Mouse (Mus musculus) CH12.LX (cell line): Measurements from ENCODE around the gene Gm36176.

Experiments
- CTCF ChIP-seq, 2 experiments: IDR thresholded peaks in 1 of 2; conservative IDR thresholded peaks in 1 of 2; 2 replicates each; pipeline ENCODE4 v1.5.1; 2011 to 2012; ENCODE audit warnings: low read depth in 2 of 2, low read length in 2 of 2, improper control_type of control experiment in 1 of 2, inconsistent platforms in 1 of 2, mild to moderate bottlenecking in 1 of 2, moderate library complexity in 1 of 2
- E2F4 ChIP-seq: IDR thresholded peaks from 2 replicates; pipeline ENCODE4 v1.6.1; 2011; ENCODE audit warnings: low read depth, low read length, improper control_type of control experiment; ENCODE audit not compliant: insufficient replicate concordance
- EP300 ChIP-seq: IDR thresholded peaks from 2 replicates; pipeline ENCODE4 v1.6.1; 2011; ENCODE audit warnings: low read length, improper control_type of control experiment
- HCFC1 ChIP-seq: IDR thresholded peaks from 2 replicates; pipeline ENCODE4 v1.6.1; 2012; ENCODE audit warnings: low read depth, mild to moderate bottlenecking, inconsistent platforms, low read length, improper control_type of control experiment
- MAX ChIP-seq: IDR thresholded peaks from 2 replicates; pipeline ENCODE4 v1.6.1; 2011; ENCODE audit warnings: low read length, improper control_type of control experiment
- MXI1 ChIP-seq: IDR thresholded peaks from 2 replicates; pipeline ENCODE4 v1.6.1; 2011; ENCODE audit warnings: mild to moderate bottlenecking, low read depth, low read length, improper control_type of control experiment
- MYC ChIP-seq: IDR thresholded peaks from 2 replicates; pipeline ENCODE4 v1.6.1; 2011; ENCODE audit warnings: low read depth, mild to moderate bottlenecking, improper control_type of control experiment, low read length
- POLR2A ChIP-seq: IDR thresholded peaks from 2 replicates; pipeline ENCODE4 v1.6.1; 2011; ENCODE audit warnings: low read depth, mild to moderate bottlenecking, improper control_type of control experiment, low read length
- SMC3 ChIP-seq: IDR thresholded peaks from 2 replicates; pipeline ENCODE4 v1.6.1; 2011; ENCODE audit warnings: low read depth, low read length, improper control_type of control experiment
- USF1 ChIP-seq: IDR thresholded peaks from 2 replicates; pipeline ENCODE4 v1.6.1; 2014; ENCODE audit warnings: low read depth, mild to moderate bottlenecking, inconsistent platforms, low read length, improper control_type of control experiment
- ZKSCAN1 ChIP-seq: IDR thresholded peaks from 2 replicates; pipeline ENCODE4 v1.6.1; 2012; ENCODE audit warnings: low read depth, inconsistent platforms, low read length, improper control_type of control experiment, borderline replicate concordance

GRCm38 (mm10) chr10:77846503-77846902 is at the start of gene Gm36176:
- TF ChIP-seq POLR2A, result no peak
- TF ChIP-seq MAX, result no peak
- TF ChIP-seq CTCF (conservative IDR thresholded peaks at IDR 0.05 in 1 of 2, IDR thresholded peaks at IDR 0.05 in 1 of 2; ENCODE audit: low read depth in 2 of 2, low read length in 2 of 2), result no peak
- no peak for TF ChIP-seq EP300
- TF ChIP-seq USF1, result no peak
- no peak for TF ChIP-seq E2F4
- no peak for TF ChIP-seq SMC3
- TF ChIP-seq MXI1, result no peak
- TF ChIP-seq MYC, result no peak
- no peak for TF ChIP-seq ZKSCAN1
- TF ChIP-seq HCFC1, result no peak
